Mouse (Mus musculus): ENCODE measurements around the gene Rell1.

Gene Rell1

GRCm38 (mm10) chr5:63952039-63952438, 16.7 kb downstream of the Rell1 start:
- no peak for DNase-seq (ENCODE audit: low spot score)

GRCm38 (mm10) chr5:63951421-63951911, 17.2 kb downstream of the Rell1 start:
- no peak for DNase-seq (ENCODE audit: low spot score)

- DNase-seq (ENCODE audit: low spot score) = no peak
These were observed 19.5 kb downstream of the Rell1 start for GRCm38 (mm10) chr5:63949195-63949594.

- no peak for DNase-seq (ENCODE audit: low spot score)
These were observed 21.2 kb downstream of the Rell1 start for GRCm38 (mm10) chr5:63947526-63947925.

GRCm38 (mm10) chr5:63943291-63943690, 25.4 kb downstream of the Rell1 start:
- DNase-seq (ENCODE audit: low spot score) = no peak

- no peak for DNase-seq (ENCODE audit: low spot score)
These were observed 26.8 kb downstream of the Rell1 start for GRCm38 (mm10) chr5:63941891-63942290.

- no peak for DNase-seq (ENCODE audit: low spot score)
These were observed 30.1 kb downstream of the Rell1 start for GRCm38 (mm10) chr5:63938575-63938974.

- no peak for DNase-seq (ENCODE audit: low spot score)
These were observed 32.0 kb downstream of the Rell1 start for GRCm38 (mm10) chr5:63936740-63937139.

GRCm38 (mm10) chr5:63935581-63935980, 33.1 kb downstream of the Rell1 start:
- DNase-seq (ENCODE audit: low spot score) = no peak

- DNase-seq (ENCODE audit: low spot score) = no peak
These were observed 35.9 kb downstream of the Rell1 start for GRCm38 (mm10) chr5:63932829-63933228.

- no peak for DNase-seq (ENCODE audit: low spot score)
These were observed 37.8 kb downstream of the Rell1 start for GRCm38 (mm10) chr5:63930824-63931358.

GRCm38 (mm10) chr5:63925035-63925628, 43.6 kb downstream of the Rell1 start:
- no peak for DNase-seq (ENCODE audit: low spot score)

- no peak for DNase-seq (ENCODE audit: low spot score)
These were observed 45.2 kb downstream of the Rell1 start for GRCm38 (mm10) chr5:63923305-63924025.

GRCm38 (mm10) chr5:63918201-63918600, 50.5 kb downstream of the Rell1 start:
- no peak for DNase-seq (ENCODE audit: low spot score)

- DNase-seq (ENCODE audit: low spot score) = no peak
These were observed 52.1 kb downstream of the Rell1 start for GRCm38 (mm10) chr5:63916457-63917139.

- DNase-seq (ENCODE audit: low spot score) = no peak
These were observed 53.8 kb downstream of the Rell1 start for GRCm38 (mm10) chr5:63914896-63915295.

- no peak for DNase-seq (ENCODE audit: low spot score)
These were observed 58.3 kb downstream of the Rell1 start for GRCm38 (mm10) chr5:63910171-63910960.

- DNase-seq (ENCODE audit: low spot score) = no peak
These were observed 61.2 kb downstream of the Rell1 start for GRCm38 (mm10) chr5:63907513-63907912.

- peak; percentile 84 for DNase-seq (ENCODE audit: low spot score)
These were observed 62.3 kb downstream of the Rell1 start for GRCm38 (mm10) chr5:63906149-63907093.

GRCm38 (mm10) chr5:63903329-63903728, 65.4 kb downstream of the Rell1 start:
- DNase-seq (ENCODE audit: low spot score) = no peak

- DNase-seq (ENCODE audit: low spot score) = no peak
These were observed 70.9 kb downstream of the Rell1 start for GRCm38 (mm10) chr5:63897820-63898110.
